Mouse (Mus musculus): Measurements from ENCODE around the gene Wbp11.

DNA sequence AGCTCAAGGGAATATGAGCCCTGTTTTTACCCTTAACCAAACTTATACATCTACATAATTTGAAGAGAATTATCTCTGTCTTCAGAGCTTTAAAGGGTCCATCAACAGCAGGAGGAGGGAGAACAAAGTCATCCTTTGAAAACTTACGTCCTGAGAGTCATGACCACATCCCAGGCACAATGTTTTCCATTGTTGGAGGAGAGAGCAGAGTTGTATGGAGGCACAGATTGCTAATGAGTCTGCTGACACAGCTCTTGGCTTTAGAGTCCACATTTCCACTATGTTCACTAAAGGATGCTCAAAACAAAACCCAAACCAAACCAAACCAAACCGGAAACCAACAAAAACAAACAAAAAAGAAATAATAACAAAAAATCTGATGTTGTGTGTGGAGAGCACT lies 16.9 kb upstream of the Wbp11 start:
- TF ChIP-seq CTCF (conservative IDR thresholded peaks at IDR 0.05; ENCODE audit: insufficient read depth, insufficient read length, low read depth, low read length), result no peak
- no peak for TF ChIP-seq POLR2A (IDR thresholded peaks at IDR 0.05; ENCODE audit: low read depth, low read length)

Measured in kidney, adult 2 months (tissue).